Mouse (Mus musculus): Measurements from ENCODE around the gene Shd.
"Not testable (repeated sequence)": the region's sequence is repeated elsewhere in the genome, so short reads cannot be mapped to it uniquely, and the experiment has no call there.

Gene Shd

DNA sequence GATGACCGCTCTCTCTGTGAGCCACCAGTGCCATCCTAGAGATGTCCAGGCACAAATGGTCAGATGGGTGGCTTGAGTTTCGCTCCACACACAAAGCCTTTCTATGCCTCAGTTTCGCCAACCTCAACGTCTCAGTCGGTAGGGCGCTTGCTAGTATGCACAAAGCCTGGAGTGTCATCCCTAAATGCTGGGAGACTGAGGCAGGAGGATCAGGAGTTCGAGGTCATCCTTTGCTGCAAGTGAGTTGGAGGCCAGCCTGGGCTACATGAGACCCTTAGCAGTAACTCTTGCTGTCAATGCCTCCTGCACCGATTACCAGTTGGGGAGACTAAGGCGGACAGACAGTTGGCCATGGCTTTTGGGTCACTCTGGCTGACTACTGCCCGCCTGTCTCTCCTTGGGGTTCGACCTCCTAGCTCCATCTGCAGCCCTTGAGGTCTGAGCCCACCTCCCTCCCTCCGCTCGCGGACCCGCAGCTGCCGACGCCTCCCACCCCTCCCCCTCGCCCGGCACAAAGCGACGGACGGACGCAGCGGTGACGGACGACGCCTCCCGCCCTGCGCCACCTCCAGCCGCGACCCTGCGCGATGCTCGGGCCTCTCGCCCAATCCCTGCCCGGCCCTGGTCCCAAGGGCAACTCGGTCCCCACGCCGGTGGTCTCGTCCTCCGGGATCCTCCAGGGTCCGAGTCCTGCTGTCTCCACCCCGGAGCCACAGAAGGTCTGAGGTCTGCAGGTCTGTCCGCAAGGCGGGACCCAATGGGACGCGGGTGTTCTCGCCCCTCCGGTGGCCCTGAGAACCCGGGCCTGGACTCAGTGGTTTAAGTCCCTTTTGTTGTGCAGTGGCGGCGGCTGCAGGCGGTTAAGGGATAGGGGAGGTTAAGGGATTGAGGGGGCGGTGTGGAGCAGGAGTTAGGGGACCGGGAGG is at the start of gene Shd:
Shd (plus strand) TSS at position 502 of the 926 bp plus-strand sequence.
- no peak for DNase-seq (ENCODE audit: low read depth)

DNA sequence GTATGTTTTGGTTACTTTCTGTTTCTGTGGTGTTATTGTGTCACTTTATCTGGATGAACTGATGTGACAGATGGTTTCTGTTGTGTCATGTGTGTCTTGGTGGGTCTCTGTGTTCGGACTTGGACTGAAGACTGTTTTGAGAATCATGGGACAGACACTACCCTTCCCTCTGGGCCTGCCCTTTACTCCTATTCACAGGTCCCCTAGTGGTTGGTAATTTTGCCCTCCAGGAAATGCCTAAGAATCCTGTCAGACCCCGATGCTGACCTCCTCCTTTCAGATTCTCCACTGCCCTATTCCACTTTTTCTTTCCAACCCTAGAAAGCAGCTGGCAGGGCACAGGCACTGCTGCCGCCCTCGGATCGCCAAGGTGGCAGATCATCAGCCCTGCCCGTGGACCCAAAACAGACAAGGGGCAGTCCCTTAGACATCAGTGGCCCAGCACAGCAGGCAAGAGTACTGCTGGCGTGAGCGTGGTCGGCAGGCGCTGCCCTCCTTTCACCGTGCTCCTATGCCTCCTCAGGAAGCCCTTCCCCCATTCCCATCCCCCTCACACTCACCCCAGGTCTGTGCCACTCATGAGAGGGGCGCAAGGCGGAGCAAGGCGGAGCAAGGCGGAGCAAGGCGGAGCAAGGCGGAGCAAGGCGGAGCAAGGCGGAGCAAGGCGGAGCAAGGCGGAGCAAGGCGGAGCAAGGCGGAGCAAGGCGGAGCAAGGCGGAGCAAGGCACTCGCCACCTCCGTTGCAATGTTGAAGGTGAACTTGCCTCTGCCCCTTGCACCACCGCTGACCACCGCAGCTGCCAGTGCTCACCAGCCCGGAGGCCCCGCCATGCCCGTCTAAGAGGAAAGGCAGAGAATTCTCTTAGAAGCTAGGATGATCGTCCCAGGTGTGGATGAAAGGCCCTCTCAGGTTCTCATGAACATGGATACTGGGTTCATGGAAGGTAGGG is 38.4 kb upstream of the Shd start:
- no peak for DNase-seq (ENCODE audit: low read depth)

DNA sequence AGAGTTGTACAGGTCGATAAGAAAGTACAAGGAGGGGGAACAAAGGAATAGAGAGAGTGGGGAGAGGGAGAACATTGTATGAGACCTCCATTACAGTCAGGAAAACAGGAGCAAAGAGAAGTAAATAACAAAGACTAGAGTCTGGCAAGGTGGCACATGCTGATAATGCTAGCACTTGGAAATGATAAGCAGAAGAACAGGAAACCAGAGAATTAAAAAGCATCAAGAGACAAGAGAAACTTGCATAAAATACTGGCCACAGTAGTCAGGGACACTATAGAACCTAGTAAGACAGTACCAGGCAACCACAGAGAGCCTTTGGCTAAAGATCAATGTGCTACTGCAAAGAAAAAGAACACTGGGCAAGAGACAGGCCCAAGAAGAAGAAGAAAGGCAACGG is 37.6 kb upstream of the Shd start:
- no peak for DNase-seq (ENCODE audit: low read depth)

DNA sequence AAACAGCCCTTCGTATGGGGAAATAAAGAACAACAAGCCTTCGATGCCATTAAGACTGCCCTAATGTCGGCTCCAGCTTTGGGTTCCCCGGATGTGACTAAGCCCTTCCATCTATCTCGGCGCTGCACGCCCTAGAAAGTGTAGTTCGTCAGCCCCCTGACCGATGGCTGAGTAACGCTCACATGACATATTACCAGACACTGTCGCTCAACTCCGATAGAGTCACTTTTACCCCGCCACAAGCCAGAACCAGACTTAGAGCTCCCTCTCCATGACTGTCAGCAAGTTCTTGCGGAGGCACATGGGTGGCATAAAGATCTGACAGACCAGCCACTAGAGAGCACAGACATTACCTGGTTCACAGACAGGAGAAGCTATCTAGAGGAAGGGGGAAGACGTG is 37.1 kb upstream of the Shd start:
- DNase-seq (ENCODE audit: low read depth) = no peak

DNA sequence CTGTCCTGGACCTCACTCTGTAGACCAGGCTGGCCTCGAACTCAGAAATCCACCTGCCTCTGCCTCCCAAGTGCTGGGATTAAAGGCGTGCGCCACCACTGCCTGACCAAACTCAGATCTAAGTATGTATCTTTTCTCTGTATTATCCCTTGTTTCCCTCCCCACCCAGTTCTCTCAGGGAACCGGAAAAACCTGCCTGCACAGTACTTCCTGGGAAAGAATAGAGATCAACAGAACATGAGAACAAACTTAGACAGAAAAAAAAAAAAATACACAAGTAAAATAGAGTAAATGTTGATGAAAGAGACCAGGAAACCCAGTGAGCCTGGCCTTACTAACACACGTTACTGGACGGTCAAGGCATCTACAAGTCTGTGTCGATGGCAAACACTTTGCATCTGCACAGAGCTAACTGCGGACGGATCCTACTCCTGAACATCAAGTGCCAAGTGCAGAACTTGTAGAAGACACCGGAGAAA is 25.8 kb upstream of the Shd start:
- DNase-seq (ENCODE audit: low read depth) = not testable (repeated sequence)

DNA sequence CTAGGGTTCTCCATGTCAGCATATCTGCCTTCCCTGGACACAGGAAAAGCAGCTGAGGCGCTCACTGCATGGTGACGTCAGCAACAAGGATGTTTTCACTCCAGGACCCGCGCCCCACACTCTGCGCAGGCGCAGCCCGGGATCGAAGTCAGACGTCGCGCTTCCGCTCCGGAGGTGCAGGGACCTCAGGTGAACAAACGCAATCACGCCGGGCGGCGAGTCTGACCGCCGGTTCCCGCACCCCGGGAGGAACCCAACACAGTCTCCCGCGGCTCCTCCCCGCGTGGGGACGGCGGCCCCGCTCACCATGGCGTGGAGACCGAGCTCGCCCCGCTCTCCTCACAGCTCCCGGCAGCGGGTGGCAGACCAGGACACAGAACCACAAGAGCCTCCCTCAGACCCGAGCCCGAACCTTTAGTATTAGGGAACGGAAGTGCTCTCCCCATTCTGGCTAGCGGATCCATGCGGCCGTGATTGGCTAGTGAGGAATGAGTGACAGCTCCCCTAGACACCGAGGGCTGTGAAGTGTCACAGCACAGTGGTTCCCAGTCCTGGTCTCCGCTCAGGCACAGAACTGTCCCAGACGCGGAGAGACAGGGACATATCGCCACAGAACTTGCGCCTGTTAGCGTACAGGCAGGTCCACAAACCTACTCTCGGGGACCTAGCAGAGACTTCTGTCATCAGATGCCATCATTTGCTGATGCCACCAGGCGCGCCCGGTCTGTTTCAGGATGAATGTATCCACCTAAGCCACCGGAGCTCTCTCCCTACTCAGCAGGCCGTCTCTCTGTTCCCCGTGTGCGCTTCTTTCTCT is 25.2 kb upstream of the Shd start:
- peak; percentile 79 for DNase-seq (ENCODE audit: low read depth)

DNA sequence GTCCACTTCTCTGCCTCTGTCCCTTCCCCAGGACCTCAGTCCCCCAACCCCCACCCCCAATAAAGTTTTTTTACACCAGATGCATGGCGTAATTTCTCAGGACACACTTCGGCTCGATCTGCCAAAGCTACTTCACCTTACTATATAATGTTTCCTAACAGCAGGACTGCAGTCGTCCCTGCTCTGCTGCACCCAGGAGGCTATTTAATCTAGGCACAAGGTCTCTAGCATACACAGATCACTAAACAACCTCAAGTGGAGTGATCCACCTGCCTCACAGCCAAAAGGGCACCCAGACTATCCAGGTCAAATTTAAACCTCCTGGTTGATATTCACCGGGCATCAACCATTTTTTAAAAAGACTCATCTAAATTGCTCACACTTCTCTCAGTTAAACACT is 24.6 kb upstream of the Shd start:
- DNase-seq (ENCODE audit: low read depth) = no peak

DNA sequence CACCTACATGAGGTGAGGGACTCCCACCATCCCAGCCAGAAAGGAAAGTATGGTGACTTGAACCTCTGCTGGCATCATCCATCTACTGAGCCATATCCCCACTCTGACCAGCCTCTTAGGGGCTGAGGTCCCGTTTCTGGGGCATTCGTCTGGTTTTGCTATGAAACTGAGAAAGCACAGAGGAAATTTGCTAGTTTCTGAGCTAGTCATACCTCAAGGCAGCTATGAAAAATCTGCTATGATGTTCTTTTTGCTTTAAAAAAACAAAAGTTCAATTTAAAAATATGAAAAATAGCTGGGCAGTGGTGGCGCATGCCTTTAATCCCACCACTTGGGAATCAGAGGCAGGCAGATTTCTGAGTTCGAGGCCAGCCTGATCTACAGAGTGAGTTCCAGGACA is 21.6 kb upstream of the Shd start:
- DNase-seq (ENCODE audit: low read depth) = no peak

DNA sequence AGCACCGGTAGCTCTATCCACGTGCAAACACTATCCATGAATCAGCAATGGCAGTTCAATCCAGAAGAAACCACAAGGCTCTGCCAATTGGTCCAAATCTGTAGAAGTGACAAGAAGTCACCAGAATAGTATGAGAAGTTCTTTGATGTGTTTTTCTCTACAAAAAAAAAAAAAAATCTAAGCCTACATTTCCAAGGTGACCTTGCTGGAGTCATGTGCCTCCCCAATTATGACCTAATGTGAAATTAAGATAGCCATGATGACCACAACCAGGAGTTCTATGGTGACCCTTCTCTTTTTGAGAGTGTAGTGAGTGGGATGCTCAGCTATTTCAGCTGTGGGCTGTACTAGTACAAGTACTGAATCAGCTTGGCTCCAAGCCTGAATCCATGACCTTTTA is 20.9 kb upstream of the Shd start, which contains the start of gene Zfp119b:
Zfp119b (minus strand) TSS at position 101 of the 400 bp plus-strand sequence.
- no peak for DNase-seq (ENCODE audit: low read depth)

DNA sequence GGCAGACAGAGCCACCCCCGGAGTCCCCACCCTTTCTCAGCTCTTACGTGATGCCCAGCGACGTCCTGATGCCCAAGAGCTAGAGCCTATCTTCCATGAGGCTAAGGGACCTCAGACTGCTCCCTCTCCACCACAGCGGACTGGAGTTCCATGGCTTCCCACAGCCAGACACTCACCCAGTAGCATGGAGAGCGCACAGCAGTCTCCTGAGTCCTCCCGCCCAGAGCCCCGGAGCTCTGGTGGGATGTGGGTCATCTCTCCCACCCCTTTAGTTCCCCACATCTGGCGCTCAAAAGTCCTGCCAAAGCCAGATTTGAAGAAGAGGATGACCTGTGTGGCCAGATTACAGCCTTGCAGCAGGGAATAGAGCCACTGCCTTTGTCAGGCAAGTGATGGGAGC is 19.7 kb upstream of the Shd start:
- no peak for DNase-seq (ENCODE audit: low read depth)

DNA sequence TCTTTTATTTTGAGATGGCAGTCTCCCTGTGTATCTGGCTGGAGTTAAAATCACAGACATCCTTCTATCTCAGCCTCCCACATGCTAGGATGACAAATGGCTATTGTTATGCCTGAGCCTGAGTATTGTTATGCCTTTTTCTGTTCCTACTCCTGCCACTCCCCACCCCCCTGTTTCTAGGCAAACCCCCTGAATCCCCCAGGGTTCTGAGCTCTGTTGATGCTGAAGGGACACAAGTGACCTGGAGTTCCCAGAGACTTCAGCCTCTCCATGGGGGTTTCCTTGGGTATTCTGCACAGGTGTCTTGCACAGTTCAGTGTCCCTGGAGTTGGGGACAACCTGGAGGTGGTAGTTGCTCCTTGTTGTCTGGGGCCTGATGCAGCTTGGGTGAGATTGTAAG is 18.2 kb upstream of the Shd start:
- no peak for DNase-seq (ENCODE audit: low read depth)

DNA sequence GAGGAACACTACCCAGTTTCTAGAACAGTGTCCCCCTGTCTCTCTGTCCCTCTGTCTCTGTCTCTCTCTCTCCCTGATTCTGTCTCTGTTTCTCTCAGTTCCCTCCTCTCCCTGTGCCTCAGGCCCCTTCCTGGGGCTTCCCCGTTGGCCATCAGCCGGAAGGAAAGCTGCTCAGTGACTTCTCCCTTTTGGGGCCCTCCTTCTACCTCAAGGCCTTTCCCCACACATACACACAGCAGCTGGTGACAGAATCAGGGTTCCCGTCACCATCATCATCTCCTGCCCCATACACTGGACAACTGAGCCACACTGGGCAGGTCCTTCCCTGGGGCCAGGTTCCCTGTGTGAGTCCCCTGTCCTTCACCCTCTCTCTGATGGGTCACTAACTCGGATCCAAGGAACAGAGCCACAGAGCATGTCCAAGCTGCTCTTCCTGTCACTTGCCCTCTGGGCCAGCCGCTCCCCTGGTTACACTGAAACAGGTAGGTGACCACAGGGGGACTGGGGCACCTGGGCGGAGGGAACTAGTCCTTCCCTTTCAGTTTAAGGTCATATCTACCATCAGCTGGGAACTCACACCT is 17.7 kb upstream of the Shd start, which contains the start of gene Ebi3:
Ebi3 (plus strand) TSS at position 194 of the 581 bp plus-strand sequence.
- DNase-seq (ENCODE audit: low read depth) = peak; percentile 48

DNA sequence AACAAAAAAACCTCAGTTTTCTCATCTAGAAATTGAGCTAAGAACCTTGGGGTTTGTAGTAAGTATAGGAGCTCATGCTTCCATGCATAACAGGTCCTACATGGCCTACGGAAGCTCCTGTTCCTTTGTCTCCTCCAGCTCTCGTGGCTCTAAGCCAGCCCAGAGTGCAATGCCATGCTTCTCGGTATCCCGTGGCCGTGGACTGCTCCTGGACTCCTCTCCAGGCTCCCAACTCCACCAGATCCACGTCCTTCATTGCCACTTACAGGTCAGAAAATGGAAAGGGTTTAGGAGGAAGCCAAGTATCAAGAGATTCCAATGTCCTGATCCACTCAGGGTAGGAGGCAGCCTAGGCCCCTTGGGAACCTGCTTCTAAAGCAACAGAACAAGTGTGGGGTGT is 16.5 kb upstream of the Shd start:
- no peak for DNase-seq (ENCODE audit: low read depth)

DNA sequence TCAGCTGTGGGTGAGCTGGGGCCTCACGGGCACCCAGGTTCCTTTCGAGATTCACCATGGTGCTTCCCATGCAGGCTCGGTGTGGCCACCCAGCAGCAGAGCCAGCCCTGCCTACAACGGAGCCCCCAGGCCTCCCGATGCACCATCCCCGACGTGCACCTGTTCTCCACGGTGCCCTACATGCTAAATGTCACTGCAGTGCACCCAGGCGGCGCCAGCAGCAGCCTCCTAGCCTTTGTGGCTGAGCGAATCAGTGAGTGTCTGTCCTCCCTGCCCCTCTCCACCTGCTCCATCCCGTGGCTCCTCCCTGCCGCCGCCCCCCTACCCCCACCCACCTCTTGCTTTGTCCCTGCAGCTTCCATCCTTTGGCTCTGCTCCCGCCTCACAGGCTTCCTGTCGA is 16.0 kb upstream of the Shd start:
- no peak for DNase-seq (ENCODE audit: low read depth)

DNA sequence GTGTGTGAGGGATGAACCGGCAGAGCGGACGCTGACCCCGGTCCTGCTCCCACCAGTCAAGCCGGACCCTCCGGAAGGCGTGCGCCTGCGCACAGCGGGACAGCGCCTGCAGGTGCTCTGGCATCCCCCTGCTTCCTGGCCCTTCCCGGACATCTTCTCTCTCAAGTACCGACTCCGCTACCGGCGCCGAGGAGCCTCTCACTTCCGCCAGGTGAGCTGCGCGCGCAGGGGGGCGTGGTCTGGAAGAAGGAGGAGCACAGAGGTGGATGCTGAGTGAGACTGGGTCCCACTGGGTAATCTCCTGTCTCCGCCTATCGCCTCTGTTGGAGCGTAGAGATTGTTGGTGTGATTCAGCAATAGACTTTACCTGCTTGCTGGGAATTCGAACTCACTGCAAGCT is 14.1 kb upstream of the Shd start:
- no peak for DNase-seq (ENCODE audit: low read depth)

DNA sequence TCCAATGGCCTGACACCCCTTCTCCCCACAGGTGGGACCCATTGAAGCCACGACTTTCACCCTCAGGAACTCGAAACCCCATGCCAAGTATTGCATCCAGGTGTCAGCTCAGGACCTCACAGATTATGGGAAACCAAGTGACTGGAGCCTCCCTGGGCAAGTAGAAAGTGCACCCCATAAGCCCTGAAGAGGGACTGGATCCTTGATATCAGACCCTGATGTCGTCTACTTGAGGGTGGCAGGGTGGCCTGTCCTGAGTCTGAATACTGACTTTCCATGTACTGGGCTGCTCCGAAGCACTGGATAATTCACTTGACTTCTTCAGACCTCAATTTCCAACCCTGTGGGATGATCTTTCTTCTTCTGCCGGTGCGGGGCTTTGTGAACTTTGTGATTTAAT is 13.7 kb upstream of the Shd start:
- DNase-seq (ENCODE audit: low read depth) = no peak

DNA sequence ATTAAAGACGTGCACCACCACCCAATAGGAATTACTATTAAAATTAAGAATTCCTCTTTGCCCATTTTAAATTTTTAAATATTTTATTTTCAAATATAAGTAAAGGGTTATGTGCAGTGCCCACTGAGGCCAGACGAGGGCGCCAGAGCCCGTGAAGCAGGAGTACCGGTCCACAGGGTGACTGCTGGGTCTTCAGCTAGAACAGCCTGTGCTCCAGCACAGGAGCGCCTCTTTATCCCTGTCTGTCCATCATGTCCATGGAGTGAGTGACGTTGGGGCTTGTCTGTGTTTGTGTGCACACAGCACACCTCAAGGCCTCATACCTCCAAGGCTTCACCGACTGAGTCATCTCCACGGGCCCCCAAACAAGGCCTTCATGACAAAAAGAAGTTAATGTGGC is 13.1 kb upstream of the Shd start:
- peak; percentile 81 for DNase-seq (ENCODE audit: low read depth)

DNA sequence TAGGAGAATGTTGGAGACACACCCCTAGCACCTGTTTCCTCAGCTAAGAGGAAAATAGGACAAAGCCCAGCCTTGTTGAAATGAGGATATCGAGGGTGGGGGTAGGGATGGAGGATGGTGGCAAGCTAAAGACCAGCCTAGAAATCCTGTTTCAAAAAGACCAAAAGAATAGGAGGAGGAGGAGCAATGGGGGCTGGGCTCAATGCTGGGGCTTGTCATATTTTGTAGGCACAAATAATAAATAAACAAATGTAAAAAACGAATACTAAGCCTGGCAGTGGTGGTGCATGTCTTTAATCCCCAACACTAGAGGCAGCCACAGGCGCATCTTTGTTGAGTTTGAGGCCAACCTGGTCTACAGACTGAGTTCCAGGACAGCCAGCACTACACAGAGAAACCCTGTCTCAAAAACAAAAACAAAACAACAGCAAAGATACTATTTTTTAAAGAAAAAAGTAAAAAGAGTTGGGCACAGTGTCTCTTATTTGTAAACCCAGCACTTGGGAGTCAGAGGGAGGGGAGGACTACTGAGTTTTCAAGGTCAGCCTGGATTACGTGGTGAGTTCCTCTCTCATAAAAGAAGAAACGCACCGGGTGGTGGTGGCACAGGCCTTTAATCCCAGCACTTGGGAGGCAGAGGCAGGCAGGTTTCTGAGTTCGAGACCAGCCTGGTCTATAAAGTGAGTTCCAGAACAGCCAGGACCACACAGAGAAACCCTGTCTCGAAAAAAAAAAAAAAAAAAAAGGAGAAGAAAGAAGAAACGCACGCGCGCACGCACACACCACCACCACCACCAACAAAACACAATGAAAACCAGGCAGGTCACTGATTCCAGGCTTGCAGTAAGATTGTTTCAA is 12.3 kb upstream of the Shd start:
- peak; percentile 60 for DNase-seq (ENCODE audit: low read depth)

DNA sequence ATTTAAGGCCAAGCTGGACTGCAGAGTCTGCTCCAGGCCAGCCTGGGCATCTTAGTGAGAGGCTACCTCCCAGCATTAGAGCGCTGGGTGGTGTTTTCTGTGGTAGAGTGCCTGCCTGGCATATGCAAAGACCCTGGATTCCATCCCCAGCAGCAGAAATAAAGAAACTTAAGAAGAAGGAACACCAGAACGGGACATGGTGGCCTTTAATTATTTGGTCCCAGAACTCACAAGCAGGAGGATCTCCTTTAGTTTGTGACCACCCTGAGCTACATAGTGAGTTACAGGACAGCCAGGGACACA is 11.7 kb upstream of the Shd start:
- no peak for DNase-seq (ENCODE audit: low read depth)

DNA sequence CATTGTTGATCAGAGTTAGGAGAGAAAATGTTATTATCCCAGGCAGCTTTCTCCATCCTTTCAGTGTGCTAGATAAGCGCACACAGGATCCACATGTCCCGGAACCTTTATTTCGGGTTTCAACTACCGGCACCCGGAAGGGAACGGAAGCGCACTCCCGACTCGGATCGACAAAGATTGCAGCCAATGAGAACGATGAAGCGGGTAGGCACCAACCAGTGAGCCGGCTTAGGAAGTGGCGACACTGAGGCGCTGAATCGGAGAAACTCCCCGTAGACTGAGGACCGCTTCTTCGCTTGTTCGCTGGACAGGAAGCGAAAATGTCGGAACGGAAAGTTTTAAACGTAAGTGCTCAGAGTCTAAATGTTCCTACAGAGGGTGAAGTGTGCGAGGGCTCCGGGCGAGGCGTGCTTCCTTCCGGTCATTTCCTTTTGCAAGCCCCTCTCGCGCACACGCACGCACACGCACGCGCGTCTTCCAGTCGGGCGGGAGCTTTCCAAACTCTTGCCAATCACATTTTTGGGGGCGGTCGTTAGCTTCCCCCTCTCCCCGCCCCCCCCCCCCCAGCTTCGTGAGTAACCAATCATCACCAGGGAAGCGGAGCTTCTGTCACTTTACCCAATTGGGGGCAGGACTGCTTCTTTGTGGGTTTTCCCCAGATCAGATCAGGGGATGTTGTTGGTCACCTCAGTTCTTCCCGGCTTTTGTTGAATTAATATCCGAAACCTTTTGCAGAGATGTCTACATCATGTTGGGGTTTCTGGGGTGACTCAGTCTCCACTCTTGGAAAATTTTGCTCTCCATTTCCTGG is 11.1 kb upstream of the Shd start, which contains the start of gene Yju2:
Yju2 (plus strand) TSS at position 182 of the 811 bp plus-strand sequence.
- peak; percentile 98 for DNase-seq (ENCODE audit: low read depth)

All from 416B (cell line).